Mouse (Mus musculus): ENCODE results near the gene Gm28230.

Gene Gm28230

GRCm38 (mm10) chr2:74738623-74739475, 12.3 kb downstream of the Gm28230 start:
- DNase-seq (ENCODE audit: low spot score in 2 of 2), result no peak

GRCm38 (mm10) chr2:74739476-74739800, 12.9 kb downstream of the Gm28230 start:
- DNase-seq (ENCODE audit: low spot score in 2 of 2), result no peak

- DNase-seq (ENCODE audit: low spot score in 2 of 2), result no peak
These were observed 13.3 kb downstream of the Gm28230 start for GRCm38 (mm10) chr2:74739869-74740268.

- no peak for DNase-seq (ENCODE audit: low spot score in 2 of 2)
These were observed 14.0 kb downstream of the Gm28230 start for GRCm38 (mm10) chr2:74740311-74741091.

- DNase-seq (ENCODE audit: low spot score in 2 of 2), result no peak
These were observed 14.9 kb downstream of the Gm28230 start for GRCm38 (mm10) chr2:74741252-74741978.

- DNase-seq (ENCODE audit: low spot score in 2 of 2), result no peak
These were observed 15.4 kb downstream of the Gm28230 start for GRCm38 (mm10) chr2:74741979-74742277.

GRCm38 (mm10) chr2:74745540-74746297, 19.2 kb downstream of the Gm28230 start:
- DNase-seq (ENCODE audit: low spot score in 2 of 2), result no peak

- DNase-seq (ENCODE audit: low spot score in 2 of 2), result no peak
These were observed 19.9 kb downstream of the Gm28230 start for GRCm38 (mm10) chr2:74746298-74746921.

- DNase-seq (ENCODE audit: low spot score in 2 of 2), result no peak
These were observed 20.5 kb downstream of the Gm28230 start for GRCm38 (mm10) chr2:74747006-74747405.

- DNase-seq (ENCODE audit: low spot score in 2 of 2), result no peak
These were observed 21.2 kb downstream of the Gm28230 start for GRCm38 (mm10) chr2:74747661-74748141.

- DNase-seq (ENCODE audit: low spot score in 2 of 2), result no peak
These were observed 22.0 kb downstream of the Gm28230 start for GRCm38 (mm10) chr2:74748436-74748995.

- peak; percentile 73 to 78 for DNase-seq (ENCODE audit: low spot score in 2 of 2)
These were observed 23.0 kb downstream of the Gm28230 start for GRCm38 (mm10) chr2:74749337-74750121.

- DNase-seq (ENCODE audit: low spot score in 2 of 2), result no peak
These were observed 24.3 kb downstream of the Gm28230 start for GRCm38 (mm10) chr2:74750731-74751250.

GRCm38 (mm10) chr2:74751861-74752260, 25.3 kb downstream of the Gm28230 start:
- no peak for DNase-seq (ENCODE audit: low spot score in 2 of 2)

GRCm38 (mm10) chr2:74752431-74753174, 26.1 kb downstream of the Gm28230 start:
- no peak for DNase-seq (ENCODE audit: low spot score in 2 of 2)

GRCm38 (mm10) chr2:74753175-74753523, 26.6 kb downstream of the Gm28230 start:
- no peak for DNase-seq (ENCODE audit: low spot score in 2 of 2)

- peak in 1 of 2 experiments; percentile 36 for DNase-seq (ENCODE audit: low spot score in 2 of 2)
These were observed 27.2 kb downstream of the Gm28230 start for GRCm38 (mm10) chr2:74753711-74754110.

GRCm38 (mm10) chr2:74760146-74760545, 33.6 kb downstream of the Gm28230 start:
- no peak for DNase-seq (ENCODE audit: low spot score in 2 of 2)

- DNase-seq (ENCODE audit: low spot score in 2 of 2), result no peak
These were observed 35.4 kb downstream of the Gm28230 start for GRCm38 (mm10) chr2:74761941-74762340.

Data from natural killer cell, adult 2 months (primary cell).